Mouse (Mus musculus) liver, embryonic 16.5 days (tissue): Measurements from ENCODE around the gene Neu1. TPM values are rescaled to one million over a fixed set of nuclear protein-coding genes. Genes with fewer than 3 reads are reported as not detected.
"Not testable (repeated sequence)": the region's sequence is repeated elsewhere in the genome, so short reads cannot be mapped to it uniquely, and the experiment has no call there.

ENCODE experiments used
- ATAC-seq: fragments of 200-750 bp; cut with Nextera tagmentation; 2 replicates; pipeline ENCODE4 v1.8.0; 2017; ENCODE audit warnings: low read depth, mild to moderate bottlenecking, moderate number of reproducible peaks, moderate library complexity
- H3K27ac ChIP-seq: fragments of 300-500 bp; sonication (generic); 2 replicates; pipeline ENCODE4 v1.5.1; 2014; ENCODE audit warnings: mild to moderate bottlenecking, low read length
- H3K27me3 ChIP-seq: fragments of 300-500 bp; sonication (generic); 2 replicates; pipeline ENCODE4 v1.6.1; 2014; ENCODE audit warnings: low read depth, low read length, mixed read lengths; ENCODE audit not compliant: control insufficient read depth, insufficient read depth
- H3K36me3 ChIP-seq: fragments of 300-500 bp; sonication (generic); 2 replicates; pipeline ENCODE4 v1.6.1; 2014; ENCODE audit warnings: mild to moderate bottlenecking; ENCODE audit not compliant: control insufficient read depth, insufficient read depth
- H3K4me1 ChIP-seq: fragments of 300-500 bp; sonication (generic); 2 replicates; pipeline ENCODE4 v1.6.1; 2014; ENCODE audit warnings: low read depth, low read length, mixed read lengths; ENCODE audit not compliant: control insufficient read depth
- H3K4me2 ChIP-seq: fragments of 300-500 bp; sonication (generic); 2 replicates; pipeline ENCODE4 v1.6.1; 2014; ENCODE audit warnings: low read depth, low read length, mixed read lengths
- H3K4me3 ChIP-seq: fragments of 300-500 bp; sonication (generic); 2 replicates; pipeline ENCODE4 v1.5.1; 2014; ENCODE audit warnings: low read depth, mild to moderate bottlenecking, low read length
- H3K9ac ChIP-seq: fragments of 300-500 bp; sonication (generic); 2 replicates; pipeline ENCODE4 v1.6.1; 2014; ENCODE audit warnings: low read depth, low read length
- H3K9me3 ChIP-seq: fragments of 300-500 bp; sonication (generic); replicated peaks from 2 replicates; pipeline ENCODE4 v1.6.1; 2016; ENCODE audit warnings: low read length; ENCODE audit not compliant: control insufficient read depth
- WGBS: fragments of 180-500 bp; shearing (Covaris S2); extraction: QIAGEN DNeasy Blood & Tissue Kit; methylation state at CpG from one replicate; pipeline ENCODE4 v1.1.7; 2014; ENCODE audit not compliant: insufficient replicate concordance; 5-methylcytosine and 5-hydroxymethylcytosine counted together
- polyA plus RNA-seq: library from polyadenylated mRNA; unstranded; fragments of >200 nt; fragmentation: Nextera tagmentation; extraction: Ambion mirVana; gene quantifications from 2 replicates; pipeline ENCODE4 v1.2.1, GENCODE M21; 2015

Gene Neu1
- polyA plus RNA-seq, 1 experiment from 2014 or later: 20.6 TPM

- H3K9ac ChIP-seq: peak overlapping the region; percentile 79
- H3K27me3 ChIP-seq: no peaks in the 10 kb centered on the region
- H3K4me2 ChIP-seq: peak overlapping the region; percentile 92
- peaks cover 31% of the 10 kb centered on the region for H3K4me1 ChIP-seq
- 1% methylated on average over 35 of the region's 45 CpGs for WGBS
- peak overlapping the region; percentile 87 for H3K27ac ChIP-seq
- H3K9me3 ChIP-seq: no peaks in the 10 kb centered on the region
- peak overlapping the region; percentile 70 for H3K4me3 ChIP-seq
- peaks cover 3% of the 10 kb centered on the region; the same call in 1 of the 2 replicates for H3K36me3 ChIP-seq
- ATAC-seq: no peak
Measured at GRCm38 (mm10) chr17:34899053-34899889, 31.8 kb upstream of the Neu1 start.

- no peak for ATAC-seq
- H3K27ac ChIP-seq: peak overlapping the region; percentile 87
- no peaks in the 10 kb centered on the region for H3K27me3 ChIP-seq
- WGBS: 0% methylated on average over 5 of the region's 5 CpGs
- H3K9ac ChIP-seq: peak overlapping the region; percentile 79
- peak overlapping the region; percentile 92 for H3K4me2 ChIP-seq
- H3K9me3 ChIP-seq: no peaks in the 10 kb centered on the region
- peaks cover 3% of the 10 kb centered on the region; the same call in 1 of the 2 replicates for H3K36me3 ChIP-seq
- H3K4me1 ChIP-seq: peaks cover 31% of the 10 kb centered on the region
- peak overlapping the region; percentile 70 for H3K4me3 ChIP-seq
Measured at GRCm38 (mm10) chr17:34899890-34900243, 31.2 kb upstream of the Neu1 start.

GRCm38 (mm10) chr17:34900826-34901225, 30.2 kb upstream of the Neu1 start:
- not testable (repeated sequence) for H3K9ac ChIP-seq, ATAC-seq, H3K36me3 ChIP-seq

GRCm38 (mm10) chr17:34901948-34902347, 29.1 kb upstream of the Neu1 start:
- Histone ChIP-seq H3K4me1 (peaks cover 18% of the 10 kb centered on the region), H3K36me3 (peaks cover 20% of the 10 kb centered on the region)
- H3K9me3 ChIP-seq, H3K4me2 ChIP-seq, H3K27me3 ChIP-seq, ATAC-seq, H3K27ac ChIP-seq, H3K9ac ChIP-seq, H3K4me3 ChIP-seq: not testable (repeated sequence)
- 67% methylated on average over 9 of the region's 10 CpGs for WGBS

More at GRCm38 (mm10) chr17:34900826-34901225, 30.2 kb upstream of the Neu1 start:
- not testable (repeated sequence) for H3K27me3 ChIP-seq, H3K4me3 ChIP-seq, H3K9me3 ChIP-seq, H3K4me2 ChIP-seq, H3K27ac ChIP-seq
- peaks cover 29% of the 10 kb centered on the region for H3K4me1 ChIP-seq

GRCm38 (mm10) chr17:34902895-34903294, 28.2 kb upstream of the Neu1 start:
- WGBS: 83% methylated on average over 9 of the region's 9 CpGs
- Histone ChIP-seq H3K36me3 (peaks cover 24% of the 10 kb centered on the region), H3K27ac (no peak overlapping the region), H3K4me1 (peaks cover 9% of the 10 kb centered on the region), H3K9ac (no peak overlapping the region), H3K9me3 (no peaks in the 10 kb centered on the region), H3K4me2 (no peak overlapping the region), H3K4me3 (no peak overlapping the region), H3K27me3 (no peaks in the 10 kb centered on the region)
- ATAC-seq: no peak

GRCm38 (mm10) chr17:34910982-34911381, 20.1 kb upstream of the Neu1 start:
- WGBS: 80% methylated on average over 10 of the region's 10 CpGs
- peaks cover 13% of the 10 kb centered on the region for H3K4me1 ChIP-seq
- no peak overlapping the region for H3K4me2 ChIP-seq
- no peaks in the 10 kb centered on the region for H3K9me3 ChIP-seq
- no peaks in the 10 kb centered on the region for H3K27me3 ChIP-seq
- H3K4me3 ChIP-seq: no peak overlapping the region
- H3K9ac ChIP-seq: no peak overlapping the region
- H3K27ac ChIP-seq: no peak overlapping the region
- peaks cover 38% of the 10 kb centered on the region for H3K36me3 ChIP-seq
- ATAC-seq: peak; percentile 35; the same call in 1 of the 2 replicates

GRCm38 (mm10) chr17:34911945-34912351, 19.1 kb upstream of the Neu1 start:
- H3K9ac ChIP-seq: no peak overlapping the region
- H3K9me3 ChIP-seq: no peaks in the 10 kb centered on the region
- 44% methylated on average over 5 of the region's 5 CpGs for WGBS
- peaks cover 29% of the 10 kb centered on the region for H3K36me3 ChIP-seq
- no peaks in the 10 kb centered on the region for H3K27me3 ChIP-seq
- H3K4me1 ChIP-seq: peaks cover 13% of the 10 kb centered on the region
- H3K4me3 ChIP-seq: no peak overlapping the region
- ATAC-seq: peak; percentile 60
- H3K27ac ChIP-seq: no peak overlapping the region
- H3K4me2 ChIP-seq: no peak overlapping the region

GRCm38 (mm10) chr17:34913930-34914665, 17.0 kb upstream of the Neu1 start, which contains the start of gene Slc44a4:
TSS of gene Slc44a4 (plus strand) at chr17:34914466.
- H3K27ac ChIP-seq: peak within 1 kb of the TSS; percentile 6; the same call in 1 of the 2 replicates
- no peaks in the 10 kb centered on the region for H3K9me3 ChIP-seq
- H3K9ac ChIP-seq: no peak within 1 kb of the TSS
- H3K4me1 ChIP-seq: peaks cover 16% of the 10 kb centered on the region
- H3K36me3 ChIP-seq: peaks cover 16% of the 10 kb centered on the region
- 0 out of 2 replicates have a peak within 1 kb of the TSS, but pooled peaks have one; percentile 12 for H3K4me2 ChIP-seq
- 45% methylated on average over 18 of the region's 18 CpGs for WGBS
- H3K27me3 ChIP-seq: no peaks in the 10 kb centered on the region
- no peak within 1 kb of the TSS for H3K4me3 ChIP-seq
- no peak for ATAC-seq

- Histone ChIP-seq H3K36me3 (peaks cover 15% of the 10 kb centered on the region), H3K9ac (no peak overlapping the region), H3K27ac (peak overlapping the region; percentile 6; the same call in 1 of the 2 replicates), H3K9me3 (no peaks in the 10 kb centered on the region), H3K27me3 (no peaks in the 10 kb centered on the region), H3K4me1 (peaks cover 16% of the 10 kb centered on the region), H3K4me2 (no peak overlapping the region), H3K4me3 (no peak overlapping the region)
- WGBS: 13% methylated on average over 11 of the region's 11 CpGs
- ATAC-seq: peak; percentile 62
Measured at GRCm38 (mm10) chr17:34915410-34915831, 15.6 kb upstream of the Neu1 start.
